Mouse (Mus musculus): ENCODE measurements around the gene Inpp5k. TPM values are rescaled to one million over a fixed set of nuclear protein-coding genes. Genes with fewer than 3 reads are reported as not detected.

Gene Inpp5k
- polyA plus RNA-seq, 1 experiment = 66.1 TPM

GRCm38 (mm10) chr11:75668621-75669020, 37.8 kb downstream of the Inpp5k start:
- TF ChIP-seq POLR2A (IDR thresholded peaks at IDR 0.05; ENCODE audit: extremely low read depth, insufficient read depth, low read length) = no peak
- no peak for TF ChIP-seq CTCF (IDR thresholded peaks at IDR 0.05; ENCODE audit: extremely low read depth, insufficient read depth, low read length)
- Histone ChIP-seq H3K4me3 (ENCODE audit: insufficient read depth, low read length) (no peak overlapping the region), H3K4me1 (ENCODE audit: control insufficient read depth, insufficient read depth, low read length) (peaks cover 4% of the 10 kb centered on the region; the same call in 1 of the 2 replicates), H3K27ac (ENCODE audit: insufficient read depth, low read length) (no peak overlapping the region)

GRCm38 (mm10) chr11:75669176-75669852, 38.5 kb downstream of the Inpp5k start:
- Histone ChIP-seq H3K4me3 (ENCODE audit: insufficient read depth, low read length) (no peak overlapping the region), H3K4me1 (ENCODE audit: control insufficient read depth, insufficient read depth, low read length) (peaks cover 4% of the 10 kb centered on the region; the same call in 1 of the 2 replicates), H3K27ac (ENCODE audit: insufficient read depth, low read length) (no peak overlapping the region)
- TF ChIP-seq POLR2A (IDR thresholded peaks at IDR 0.05; ENCODE audit: extremely low read depth, insufficient read depth, low read length) = no peak
- TF ChIP-seq CTCF (IDR thresholded peaks at IDR 0.05; ENCODE audit: extremely low read depth, insufficient read depth, low read length) = no peak

- Histone ChIP-seq H3K4me3 (ENCODE audit: insufficient read depth, low read length) (no peak overlapping the region), H3K27ac (ENCODE audit: insufficient read depth, low read length) (no peak overlapping the region), H3K4me1 (ENCODE audit: control insufficient read depth, insufficient read depth, low read length) (peaks cover 4% of the 10 kb centered on the region; the same call in 1 of the 2 replicates)
- TF ChIP-seq POLR2A (IDR thresholded peaks at IDR 0.05; ENCODE audit: extremely low read depth, insufficient read depth, low read length) = no peak
- no peak for TF ChIP-seq CTCF (IDR thresholded peaks at IDR 0.05; ENCODE audit: extremely low read depth, insufficient read depth, low read length)
Measured at GRCm38 (mm10) chr11:75669853-75670200, 39.0 kb downstream of the Inpp5k start.

GRCm38 (mm10) chr11:75671426-75672180, 40.8 kb downstream of the Inpp5k start:
- H3K27ac ChIP-seq (ENCODE audit: insufficient read depth, low read length) = no peak overlapping the region
- H3K4me1 ChIP-seq (ENCODE audit: control insufficient read depth, insufficient read depth, low read length) = peaks cover 4% of the 10 kb centered on the region; the same call in 1 of the 2 replicates
- H3K4me3 ChIP-seq (ENCODE audit: insufficient read depth, low read length) = no peak overlapping the region
- TF ChIP-seq CTCF (IDR thresholded peaks at IDR 0.05; ENCODE audit: extremely low read depth, insufficient read depth, low read length) = no peak

- no peak for TF ChIP-seq POLR2A (IDR thresholded peaks at IDR 0.05; ENCODE audit: extremely low read depth, insufficient read depth, low read length)
- no peak for TF ChIP-seq CTCF (IDR thresholded peaks at IDR 0.05; ENCODE audit: extremely low read depth, insufficient read depth, low read length)
- peaks cover 4% of the 10 kb centered on the region; the same call in 1 of the 2 replicates for H3K4me1 ChIP-seq (ENCODE audit: control insufficient read depth, insufficient read depth, low read length)
- no peak overlapping the region for H3K27ac ChIP-seq (ENCODE audit: insufficient read depth, low read length)
- H3K4me3 ChIP-seq (ENCODE audit: insufficient read depth, low read length) = no peak overlapping the region
Measured at GRCm38 (mm10) chr11:75673411-75673810, 42.6 kb downstream of the Inpp5k start.

- Histone ChIP-seq H3K27ac (ENCODE audit: insufficient read depth, low read length) (no peak overlapping the region), H3K4me3 (ENCODE audit: insufficient read depth, low read length) (no peak overlapping the region), H3K4me1 (ENCODE audit: control insufficient read depth, insufficient read depth, low read length) (peaks cover 4% of the 10 kb centered on the region; the same call in 1 of the 2 replicates)
- TF ChIP-seq CTCF (IDR thresholded peaks at IDR 0.05; ENCODE audit: extremely low read depth, insufficient read depth, low read length) (no peak), POLR2A (IDR thresholded peaks at IDR 0.05; ENCODE audit: extremely low read depth, insufficient read depth, low read length) (no peak)
Measured at GRCm38 (mm10) chr11:75674875-75675274, 44.1 kb downstream of the Inpp5k start.

- H3K4me3 ChIP-seq (ENCODE audit: insufficient read depth, low read length) = peak overlapping the region; percentile 95
- TF ChIP-seq CTCF (IDR thresholded peaks at IDR 0.05; ENCODE audit: extremely low read depth, insufficient read depth, low read length) (no peak), POLR2A (IDR thresholded peaks at IDR 0.05; ENCODE audit: extremely low read depth, insufficient read depth, low read length) (no peak)
- H3K4me1 ChIP-seq (ENCODE audit: control insufficient read depth, insufficient read depth, low read length) = peaks cover 1% of the 10 kb centered on the region; the same call in 1 of the 2 replicates
- no peak overlapping the region for H3K27ac ChIP-seq (ENCODE audit: insufficient read depth, low read length)
Measured at GRCm38 (mm10) chr11:75677881-75678746, 47.3 kb downstream of the Inpp5k start.

GRCm38 (mm10) chr11:75678747-75679438, 48.1 kb downstream of the Inpp5k start, which contains the start of gene Crk:
Crk (plus strand) TSS chr11:75679259.
- peak within 1 kb of the TSS; percentile 90 for H3K27ac ChIP-seq (ENCODE audit: insufficient read depth, low read length)
- TF ChIP-seq CTCF (IDR thresholded peaks at IDR 0.05; ENCODE audit: extremely low read depth, insufficient read depth, low read length) (no peak), POLR2A (IDR thresholded peaks at IDR 0.05; ENCODE audit: extremely low read depth, insufficient read depth, low read length) (0 out of 2 replicates have a peak, but pooled peaks have one; percentile 49)
- peak within 1 kb of the TSS; percentile 95 for H3K4me3 ChIP-seq (ENCODE audit: insufficient read depth, low read length)
- H3K4me1 ChIP-seq (ENCODE audit: control insufficient read depth, insufficient read depth, low read length) = peaks cover 1% of the 10 kb centered on the region; the same call in 1 of the 2 replicates

Data from cortical plate, adult 2 months (tissue).